Mouse (Mus musculus) CD8-positive naive resting alpha-beta T cell, adult 57 days (primary cell): ENCODE data around the gene Ankrd27. TPM values are rescaled to one million over a fixed set of nuclear protein-coding genes. Genes with fewer than 3 reads are reported as not detected.

ENCODE experiments used
- total RNA-seq: library from RNA; stranded (reverse); gene quantifications from one replicate; pipeline ENCODE4 v1.2.4, GENCODE M21; 2023

Ankrd27 gene
- total RNA-seq: 43.8 TPM

DNA sequence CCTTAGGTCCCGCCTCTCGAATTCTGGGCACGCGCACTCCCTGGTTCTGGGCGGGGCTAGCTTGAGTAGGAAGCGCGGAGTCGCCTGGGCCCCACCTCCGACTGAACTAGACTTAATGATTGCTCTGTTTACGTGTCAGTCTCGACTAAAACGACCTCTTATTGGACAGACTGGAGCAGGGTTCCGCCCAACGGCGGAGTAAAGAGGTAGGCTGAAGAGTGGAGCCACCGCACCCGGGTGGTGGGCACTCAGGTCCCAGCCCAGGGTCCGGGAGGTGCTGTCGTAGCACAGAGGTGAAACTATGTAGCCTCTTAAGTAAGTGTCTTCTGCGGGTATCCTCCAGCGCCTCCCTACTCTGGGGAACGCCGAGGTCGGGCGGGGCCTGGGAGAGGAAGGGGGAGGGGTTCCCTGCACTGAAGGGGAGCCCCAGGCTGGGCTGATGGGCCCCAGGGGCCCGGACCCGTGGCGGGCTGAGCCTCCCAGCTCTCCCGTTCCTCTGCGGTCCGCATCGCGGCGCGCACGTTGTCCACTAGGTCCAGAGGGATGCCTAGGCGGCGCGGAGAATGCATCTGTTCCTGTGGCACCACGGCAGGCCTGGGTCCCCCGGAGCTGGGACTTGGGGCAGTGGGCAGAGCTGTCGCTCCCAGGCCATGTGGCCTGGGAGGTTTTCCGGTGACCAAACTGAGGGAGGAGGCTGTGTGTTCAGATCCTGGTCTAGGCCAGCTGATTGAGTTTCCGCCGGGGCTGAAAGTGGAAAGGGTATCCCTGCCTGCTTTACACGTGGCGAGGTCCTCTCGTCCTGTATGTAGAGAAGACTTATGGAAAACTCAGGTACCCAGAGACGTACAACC lies at the start of gene Ankrd27:
Gene Ankrd27 (plus strand): TSS at position 190 of the 851 bp plus-strand sequence.

DNA sequence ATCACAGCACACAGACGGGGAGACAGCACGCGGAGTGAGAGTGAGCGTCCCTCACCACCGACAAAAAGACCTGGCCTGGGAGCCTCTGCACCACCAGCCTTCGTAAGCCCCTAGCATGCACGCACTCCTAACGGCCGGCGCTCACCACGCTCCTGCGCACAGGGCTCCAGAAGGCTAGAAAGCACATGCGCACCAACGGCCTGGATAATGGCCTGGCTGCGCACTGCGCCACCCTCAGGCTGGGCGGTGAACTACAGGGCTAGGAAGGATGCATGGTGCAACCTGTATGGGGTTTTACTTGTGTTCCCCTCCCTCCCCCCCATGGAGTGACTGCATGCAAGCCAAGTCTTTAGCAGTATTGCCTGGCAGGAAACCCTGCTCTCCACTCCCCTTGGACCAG lies 48.5 kb upstream of the Ankrd27 start, which contains the start of gene Tdrd12:
Gene Tdrd12 (minus strand): TSS at position 184 of the 400 bp plus-strand sequence.

DNA sequence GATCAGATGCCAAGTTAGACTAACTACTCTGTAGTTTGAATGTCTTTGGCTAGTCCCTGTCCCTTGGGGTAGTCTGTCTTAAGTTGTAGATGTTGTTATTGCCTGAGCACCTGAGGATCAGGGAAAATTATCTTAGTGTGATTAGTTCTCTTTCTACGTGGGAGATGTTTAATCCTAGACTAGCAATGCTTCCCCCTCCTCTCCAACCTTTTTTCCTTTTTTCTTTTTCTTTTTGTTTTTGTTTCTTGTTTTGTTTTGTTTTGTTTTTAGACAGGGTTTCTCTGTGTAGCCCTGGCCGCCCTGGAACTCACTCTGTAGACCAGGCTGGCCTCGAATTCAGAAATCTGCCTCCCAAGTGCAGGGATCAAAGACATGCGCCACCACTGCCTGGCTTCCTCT lies 29.8 kb upstream of the Ankrd27 start, which contains the start of gene Nudt19:
Gene Nudt19 (minus strand): TSS at position 100 of the 399 bp plus-strand sequence.

GRCm38 (mm10) chr7:35585191-35586054 lies 621 bp upstream of the Ankrd27 start, which contains the start of gene Rgs9bp:
Gene Rgs9bp, minus strand, starts transcription at chr7:35585582.

DNA sequence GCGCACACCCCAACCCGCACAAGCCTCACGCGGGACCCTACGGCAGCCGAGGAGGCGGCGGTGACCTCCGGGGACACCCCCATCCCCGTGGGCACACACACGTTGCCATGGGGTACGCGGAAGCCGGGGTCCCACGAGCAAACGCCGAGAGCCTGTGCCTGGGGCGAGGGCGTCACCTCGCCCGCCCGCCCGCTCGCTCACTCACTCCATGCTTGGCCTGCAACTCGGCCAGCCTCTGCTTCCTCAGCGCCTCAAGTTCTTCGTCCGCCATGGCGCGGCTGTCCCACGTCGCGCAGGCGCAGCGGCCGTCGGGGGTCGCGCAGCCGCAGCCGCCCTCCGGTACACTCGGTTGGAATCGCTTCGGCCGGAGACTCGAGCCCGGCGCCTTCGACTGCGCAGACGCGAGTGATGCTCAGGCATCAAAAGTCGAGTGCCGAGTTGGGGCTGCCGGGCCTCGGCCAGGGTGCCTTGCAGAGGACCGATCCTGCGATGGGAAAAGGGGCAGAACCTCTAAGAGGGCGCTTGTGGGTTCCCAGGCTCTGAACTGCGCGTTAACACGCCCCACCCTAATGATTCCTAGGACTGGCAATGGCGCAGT lies 61.2 kb downstream of the Ankrd27 start, which contains the start of gene Pdcd5:
Gene Pdcd5 (minus strand): TSS at position 421 of the 598 bp plus-strand sequence.

Other genes with a start within 250 kb of the Ankrd27 start
- 12.8 TPM for gene Faap24, start 189.4 kb upstream of the Ankrd27 start, total RNA-seq
- 8.3 TPM for gene Cep89, start 189.2 kb upstream of the Ankrd27 start, total RNA-seq
- not detected for gene Slc7a9, start 137.4 kb upstream of the Ankrd27 start, total RNA-seq
- gene Tdrd12, start 48.5 kb upstream of the Ankrd27 start, total RNA-seq: not detected
- gene Nudt19, start 29.9 kb upstream of the Ankrd27 start, total RNA-seq: 20.5 TPM
- gene Rgs9bp, start 662 bp upstream of the Ankrd27 start, total RNA-seq: 0.15 TPM
- 49.2 TPM for gene Pdcd5, start 61.3 kb downstream of the Ankrd27 start, total RNA-seq
- 46.0 TPM for gene Dpy19l3, start 168.2 kb downstream of the Ankrd27 start, total RNA-seq
- gene Zfp507, start 216.8 kb downstream of the Ankrd27 start, total RNA-seq: 71.2 TPM